In genomic region chr1:132543789-132544188, GRCm38 (mm10) we compare ENCODE assay signal across 12 mouse cellular contexts. TPM values are rescaled to one million over a fixed set of nuclear protein-coding genes. Genes with fewer than 3 reads are reported as not detected.
DNase-seq lines count a peak whose midpoint lies in the region; ATAC-seq and TF ChIP-seq lines count a peak whose summit lies in the region.
"Had no signal": no experiment of that assay in that cellular context is flagged by ENCODE, and none has a peak within 500 bp of the region (broad histone marks: within the 10 kb centered on the region; RNA-seq: fewer than 3 reads in every experiment).

No protein-coding gene starts in this region.

- H3K27ac ChIP-seq in left cerebral cortex, adult 2 months, result peak overlapping the region; percentile 92; the same call in 1 of the 2 replicates
- peak overlapping the region; percentile 83; the same call in 1 of the 2 replicates for H3K27ac ChIP-seq in forebrain, postnatal 0 days (ENCODE audit: low read depth, low read length)
- H3K27ac ChIP-seq in midbrain, embryonic 14.5 days (replicated peaks; ENCODE audit: low read depth, low read length), result peak overlapping the region; percentile 82
- H3K27ac ChIP-seq: embryonic facial prominence, embryonic 13.5 days; kidney, embryonic 15.5 days; limb, embryonic 15.5 days had no signal

- 51% methylated on average over 8 of the region's 8 CpGs for WGBS in forebrain, postnatal 0 days
- WGBS in midbrain, embryonic 14.5 days, result 60% methylated on average over 8 of the region's 8 CpGs

- TF ChIP-seq CTCF in left cerebral cortex, adult 2 months (IDR thresholded peaks at IDR 0.05), result no peak
- no peak for TF ChIP-seq CTCF in forebrain, postnatal 0 days (IDR thresholded peaks at IDR 0.05; ENCODE audit: low read depth)

- H3K4me3 ChIP-seq in left cerebral cortex, adult 2 months, result no peak overlapping the region
- no peak overlapping the region for H3K4me3 ChIP-seq in forebrain, postnatal 0 days (ENCODE audit: low read depth, low read length)
- no peak overlapping the region for H3K4me3 ChIP-seq in midbrain, embryonic 14.5 days (replicated peaks; ENCODE audit: low read depth, low read length)
- H3K4me3 ChIP-seq: kidney, embryonic 15.5 days had no signal

- H3K4me1 ChIP-seq in forebrain, postnatal 0 days (ENCODE audit: insufficient read depth), result peaks cover 24% of the 10 kb centered on the region
- H3K4me1 ChIP-seq in midbrain, embryonic 14.5 days (ENCODE audit: control insufficient read depth, insufficient read depth, low read length), result peaks cover 31% of the 10 kb centered on the region

- no peaks in the 10 kb centered on the region for H3K27me3 ChIP-seq in forebrain, postnatal 0 days (ENCODE audit: insufficient read depth, low read length)
- no peaks in the 10 kb centered on the region for H3K27me3 ChIP-seq in midbrain, embryonic 14.5 days (ENCODE audit: control insufficient read depth, insufficient read depth, low read length)

- peak; percentile 68 to 72 for DNase-seq in cerebellum, postnatal 10 days
- no peak for DNase-seq in cerebellum, adult 11 months
- DNase-seq in left cerebral cortex, adult 2 months (ENCODE audit: extremely low spot score in 1 of 2, low spot score in 2 of 2), result no peak
- DNase-seq in left cerebral cortex, postnatal 14 days (ENCODE audit: low spot score in 2 of 2), result no peak
- no peak for DNase-seq in forebrain, postnatal 0 days
- no peak for DNase-seq in midbrain, embryonic 14.5 days
- DNase-seq in ovary, postnatal 10 days (ENCODE audit: low spot score), result no peak
- no peak for DNase-seq in urinary bladder, postnatal 36 days (ENCODE audit: low spot score in 2 of 2)

- intact Hi-C loops in left cerebral cortex, adult 2 months (cut with DNase I), result loop anchor here (5.0 kb wide), 1 partner anchor 39 kb away; no protein-coding TSS in a partner anchor
- intact Hi-C loops in left cerebral cortex, postnatal 14 days (cut with DNase I), result no loop called here

- H3K9me3 ChIP-seq in forebrain, postnatal 0 days (ENCODE audit: low read length), result no peaks in the 10 kb centered on the region
- H3K9me3 ChIP-seq in midbrain, embryonic 14.5 days (ENCODE audit: control insufficient read depth, low read length), result no peaks in the 10 kb centered on the region
- H3K9me3 ChIP-seq: embryonic facial prominence, embryonic 13.5 days; kidney, embryonic 15.5 days; limb, embryonic 15.5 days; midbrain, embryonic 12.5 days had no signal

- peak overlapping the region; percentile 83 for H3K4me2 ChIP-seq in forebrain, postnatal 0 days (ENCODE audit: low read depth)
- 0 out of 2 replicates have a peak overlapping the region, but pooled peaks have one; percentile 75 for H3K4me2 ChIP-seq in midbrain, embryonic 14.5 days (ENCODE audit: low read length)

- H3K9ac ChIP-seq in forebrain, postnatal 0 days, result no peak overlapping the region
- no peak overlapping the region; the same call in 1 of the 2 replicates for H3K9ac ChIP-seq in midbrain, embryonic 14.5 days (replicated peaks; ENCODE audit: low read length)
- H3K9ac ChIP-seq: embryonic facial prominence, embryonic 13.5 days; kidney, embryonic 15.5 days; limb, embryonic 15.5 days had no signal

- H3K36me3 ChIP-seq in forebrain, postnatal 0 days (ENCODE audit: insufficient read depth), result no peaks in the 10 kb centered on the region
- H3K36me3 ChIP-seq in midbrain, embryonic 14.5 days (ENCODE audit: control insufficient read depth, insufficient read depth, low read length), result no peaks in the 10 kb centered on the region
- H3K36me3 ChIP-seq: embryonic facial prominence, embryonic 13.5 days; kidney, embryonic 15.5 days; limb, embryonic 15.5 days; midbrain, embryonic 12.5 days had no signal

- no peak for ATAC-seq in forebrain, postnatal 0 days
- no peak for ATAC-seq in midbrain, embryonic 14.5 days (ENCODE audit: low FRiP score, low TSS enrichment)

RNA-seq across cellular contexts. Expression of gene Cntn2, which starts 0.7 kb away (rescaled TPM):
- total RNA-seq in left cerebral cortex, adult 2 months (2021), result 10 to 100 TPM; 69.6 to 78.8 TPM
- total RNA-seq in left cerebral cortex, postnatal 14 days (2021), result 10 to 100 TPM; 53.2 to 58.8 TPM
- 101 and 104 TPM in 2 replicates for total RNA-seq in forebrain, postnatal 0 days (2014; rRNA removed)
- polyA plus RNA-seq in forebrain, postnatal 0 days (2015; fragmentation: Nextera tagmentation; extraction: Ambion mirVana), result 41.0 and 43.9 TPM in 2 replicates
- 36.9 and 65.3 TPM in 2 replicates for polyA plus RNA-seq in midbrain, embryonic 14.5 days (2014; fragmentation: Nextera tagmentation; extraction: Ambion mirVana)

RNA-seq across cellular contexts. Expression of gene Tmem81, which starts 37.8 kb away (rescaled TPM):
- total RNA-seq in left cerebral cortex, adult 2 months (2021), result 1 to 10 TPM; 3.9 to 4.4 TPM
- 1 to 10 TPM; 2.3 to 2.7 TPM for total RNA-seq in left cerebral cortex, postnatal 14 days (2021)
- total RNA-seq in forebrain, postnatal 0 days (2014; rRNA removed), result 1.6 and 3.0 TPM in 2 replicates
- polyA plus RNA-seq in forebrain, postnatal 0 days (2015; fragmentation: Nextera tagmentation; extraction: Ambion mirVana), result 0.49 and 0.90 TPM in 2 replicates
- polyA plus RNA-seq in midbrain, embryonic 14.5 days (2014; fragmentation: Nextera tagmentation; extraction: Ambion mirVana), result 1.1 and 1.3 TPM in 2 replicates

Comparison
In these comparisons a context has a peak if more than half of its experiments do, and no peak if none do; other contexts are left out.
1. DNase-seq: peak in cerebellum, postnatal 10 days (2 of 2); none in cerebellum, adult 11 months (single experiment), left cerebral cortex, adult 2 months (0 of 2), left cerebral cortex, postnatal 14 days (0 of 2), forebrain, postnatal 0 days (single experiment), midbrain, embryonic 14.5 days (single experiment), ovary, postnatal 10 days (single experiment) and urinary bladder, postnatal 36 days (0 of 2).
2. Peak in every context shown above with its lines, with median percentiles within 50 percentile points of each other: H3K27ac ChIP-seq.